Mouse (Mus musculus): ENCODE data around the gene Jup. TPM values are rescaled to one million over a fixed set of nuclear protein-coding genes. Genes with fewer than 3 reads are reported as not detected.
"Not testable (repeated sequence)": the region's sequence is repeated elsewhere in the genome, so short reads cannot be mapped to it uniquely, and the experiment has no call there.

The Jup gene
- total RNA-seq, 2 experiments from 2014 or later, result 34.1 to 35.6 TPM

DNA sequence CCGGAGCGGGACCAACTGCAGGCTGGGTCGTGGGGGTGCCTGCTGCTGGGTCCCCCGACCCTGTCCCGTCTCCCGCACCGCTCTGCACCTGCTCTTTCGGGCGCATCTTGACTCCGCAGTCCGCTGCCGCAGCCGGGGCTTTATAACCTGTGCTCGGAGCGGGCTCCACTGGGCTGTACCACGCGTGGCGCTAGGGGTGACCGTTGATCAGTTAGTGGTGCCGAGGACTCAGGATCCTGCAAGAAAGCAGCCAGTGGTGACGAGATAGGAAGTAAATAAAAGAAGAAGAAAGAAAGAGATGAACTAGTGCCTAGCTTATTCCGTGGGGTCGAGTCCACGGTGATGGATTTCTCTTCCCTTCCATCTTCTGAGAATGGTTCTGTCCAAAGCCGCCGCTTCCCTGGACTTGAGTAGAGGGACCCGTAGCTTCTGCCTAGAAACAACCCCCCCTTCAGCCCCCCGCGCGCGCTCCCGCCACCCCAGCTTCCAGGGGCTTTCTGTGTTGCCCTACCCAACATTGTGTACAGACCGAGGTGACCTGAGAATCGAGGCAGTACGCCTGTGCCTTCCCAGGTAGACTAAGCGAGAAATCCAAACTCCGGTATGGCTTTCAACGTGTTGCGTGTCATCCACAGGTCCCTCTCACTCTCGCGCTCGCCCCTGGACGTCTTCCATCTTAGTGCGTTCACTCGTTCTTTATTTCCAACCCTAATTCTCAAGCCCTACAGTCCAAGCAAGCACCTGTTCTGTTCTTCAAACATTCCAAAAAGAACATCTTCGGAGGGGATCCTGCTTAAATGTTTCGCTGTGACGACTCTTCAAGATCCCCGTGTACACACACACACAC lies 41.4 kb downstream of the Jup start, which contains the start of gene Hap1:
Hap1 (minus strand) TSS at position 157 of the 847 bp plus-strand sequence.
- DNase-seq (ENCODE audit: low spot score in 2 of 2), result peak; percentile 68 to 76
- TF ChIP-seq CTCF (conservative IDR thresholded peaks at IDR 0.05), result no peak; the same call in none of the 2 replicates
- H3K27ac ChIP-seq, result peak within 1 kb of the TSS; percentile 96
- H3K4me3 ChIP-seq, result peak within 1 kb of the TSS; percentile 98

DNA sequence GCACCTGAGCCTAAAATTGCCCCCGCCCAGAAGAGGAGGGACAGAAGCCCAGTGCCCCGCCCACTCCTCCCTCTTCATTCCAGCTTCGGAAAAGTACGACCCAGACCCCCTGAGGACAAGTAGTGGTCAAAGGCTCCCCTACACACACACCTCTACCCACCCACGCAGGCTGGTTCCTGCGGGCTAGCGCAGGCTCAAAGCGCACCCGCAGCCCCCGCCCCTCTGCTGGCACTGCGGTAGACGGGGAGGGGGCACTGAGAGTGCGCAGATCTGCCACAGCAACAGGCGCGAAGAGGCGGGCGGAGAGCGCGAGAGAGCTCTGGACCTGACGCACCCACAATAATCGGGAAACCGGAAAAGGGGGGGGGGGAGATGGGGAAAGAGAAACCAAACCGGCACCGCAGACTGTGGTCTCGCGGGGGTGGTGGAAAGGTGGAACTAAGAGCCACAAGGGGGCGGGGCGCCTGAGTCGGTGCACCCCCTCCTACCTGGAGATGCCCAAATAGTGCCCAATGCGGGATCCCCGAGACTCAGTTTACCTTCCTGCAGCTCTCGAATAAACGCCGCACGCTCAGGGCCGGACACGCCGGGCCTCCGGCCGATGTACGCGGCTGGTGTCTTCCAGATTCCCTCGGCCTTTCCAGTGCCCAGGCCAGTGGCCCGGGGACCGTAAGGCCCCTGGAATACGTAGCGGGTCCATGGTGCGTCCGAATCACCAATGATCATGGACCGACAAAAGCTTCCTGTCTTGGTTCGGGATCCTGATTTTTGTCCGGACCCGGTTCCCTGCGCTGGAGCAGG lies 42.2 kb downstream of the Jup start:
- H3K27ac ChIP-seq, result peak overlapping the region; percentile 96
- peak; percentile 43 to 44 for DNase-seq (ENCODE audit: low spot score in 2 of 2)

DNA sequence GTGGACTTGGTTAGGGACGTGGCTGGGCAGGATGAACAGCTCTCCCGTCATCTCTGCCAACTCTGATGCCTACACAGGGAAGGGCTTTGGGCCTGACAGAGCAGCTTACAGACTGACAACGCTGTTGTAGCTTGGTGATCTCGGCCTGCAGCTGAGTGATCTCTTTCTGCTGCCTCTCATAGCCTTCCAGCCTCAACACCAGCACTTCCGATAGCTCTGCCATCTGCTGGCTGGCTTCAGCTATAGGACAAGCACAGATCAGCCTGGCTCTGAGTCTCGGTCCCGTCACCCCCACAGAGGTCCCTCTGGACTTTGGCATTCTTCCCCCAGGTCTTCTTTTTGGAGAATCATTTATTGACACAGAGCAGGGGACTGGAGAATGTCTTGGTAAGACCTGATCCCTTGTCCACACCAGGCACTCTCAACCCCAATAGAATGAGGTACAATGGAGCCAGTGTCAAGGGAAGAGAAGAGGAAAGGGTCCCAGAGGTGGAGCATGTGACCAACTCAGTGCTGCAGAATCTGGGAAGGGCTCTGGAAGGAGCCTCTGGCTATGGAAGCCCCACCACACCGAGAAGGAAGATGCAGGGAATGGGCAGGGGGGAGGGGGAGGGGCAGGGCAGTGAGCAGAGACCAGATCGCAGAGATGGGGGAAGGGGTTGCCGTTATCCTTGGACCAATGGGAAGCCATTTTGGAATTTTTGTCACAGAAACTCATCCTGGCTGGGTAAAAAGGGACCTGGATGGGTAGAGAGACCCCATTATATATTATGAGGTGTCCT lies 45.3 kb downstream of the Jup start:
- TF ChIP-seq CTCF (conservative IDR thresholded peaks at IDR 0.05), result peak; percentile 74
- H3K27ac ChIP-seq, result peak overlapping the region; percentile 53; the same call in 1 of the 2 replicates

More for the DNA sequence above, 42.2 kb downstream of the Jup start:
- peak; percentile 29 for TF ChIP-seq CTCF (conservative IDR thresholded peaks at IDR 0.05)
- H3K4me3 ChIP-seq, result peak overlapping the region; percentile 98

DNA sequence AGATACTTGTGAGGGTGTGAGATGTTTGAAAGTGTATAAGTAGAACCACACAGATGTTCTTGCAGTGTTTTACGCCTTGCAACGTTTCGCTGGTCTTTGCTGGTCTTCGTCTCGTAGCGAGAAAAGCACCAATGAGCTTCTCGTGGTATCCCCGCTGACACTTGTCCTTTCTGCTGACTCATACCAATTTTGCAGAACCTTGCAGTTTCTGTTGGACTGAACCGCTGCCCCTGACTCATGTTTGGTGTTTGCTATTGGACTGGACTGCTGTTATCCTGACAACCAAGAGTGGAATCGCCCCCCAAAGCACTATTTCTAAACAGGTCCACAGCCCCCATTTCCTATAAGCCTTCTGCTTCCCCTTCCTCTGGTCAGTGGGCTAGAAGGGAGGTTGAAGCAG lies 53.3 kb downstream of the Jup start:
- no peak for DNase-seq (ENCODE audit: low spot score in 2 of 2)
- no peak for TF ChIP-seq CTCF (conservative IDR thresholded peaks at IDR 0.05)
- Histone ChIP-seq H3K27ac (no peak overlapping the region), H3K4me3 (no peak overlapping the region)

More for the DNA sequence above, 45.3 kb downstream of the Jup start:
- peak in 1 of 2 experiments; percentile 39 for DNase-seq (ENCODE audit: low spot score in 2 of 2)
- H3K4me3 ChIP-seq, result no peak overlapping the region

DNA sequence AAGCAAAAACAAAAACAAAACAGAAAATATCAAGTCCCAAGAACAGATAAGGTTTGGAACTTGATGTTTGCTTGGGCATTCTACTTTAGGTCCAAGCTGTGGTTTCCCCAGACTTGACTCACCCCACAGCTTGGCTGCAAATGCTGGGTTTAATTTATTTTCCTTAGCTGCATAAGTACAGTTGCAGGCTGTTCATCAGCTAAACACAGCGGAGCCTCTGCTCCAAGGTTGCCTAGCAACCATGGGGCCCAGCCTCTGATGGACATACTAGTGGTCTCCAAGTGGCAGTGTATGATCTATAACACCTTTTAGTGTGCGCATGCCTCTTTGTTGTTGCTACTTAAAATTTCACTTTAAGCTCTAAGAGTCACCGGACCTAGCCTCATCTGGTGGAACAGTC lies 61.8 kb downstream of the Jup start:
- peak overlapping the region; percentile 46; the same call in 1 of the 2 replicates for H3K27ac ChIP-seq
- no peak overlapping the region for H3K4me3 ChIP-seq
- DNase-seq (ENCODE audit: low spot score in 2 of 2), result no peak
- TF ChIP-seq CTCF (conservative IDR thresholded peaks at IDR 0.05), result no peak

DNA sequence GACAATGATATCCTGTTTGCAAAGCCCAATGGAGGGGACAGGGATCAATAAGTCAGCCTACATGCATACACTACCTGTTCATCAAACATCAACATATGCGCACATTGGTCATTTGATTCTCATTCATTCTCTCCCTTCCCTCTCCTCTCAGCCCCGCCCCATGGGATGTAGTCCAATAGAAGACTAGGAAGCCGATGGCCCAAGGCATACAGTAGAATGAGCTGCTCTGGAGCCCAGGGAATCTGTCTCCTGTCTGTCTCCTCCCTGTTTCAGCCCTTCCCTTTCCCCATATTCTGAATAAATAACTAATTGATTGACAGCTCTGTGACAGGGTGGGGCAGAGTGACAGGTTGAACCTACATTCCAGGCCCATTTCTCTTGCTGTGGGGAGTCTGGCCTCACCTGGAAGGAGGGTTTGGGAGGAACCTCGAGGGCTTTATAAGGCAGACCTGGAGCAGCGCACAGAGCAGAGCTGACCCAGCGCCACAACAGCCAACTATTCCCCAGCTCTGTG lies 63.6 kb downstream of the Jup start, which contains the start of gene Gast:
Gast (plus strand) TSS at position 464 of the 514 bp plus-strand sequence.
- H3K27ac ChIP-seq, result peak within 1 kb of the TSS; percentile 95
- no peak for DNase-seq (ENCODE audit: low spot score in 2 of 2)
- no peak within 1 kb of the TSS for H3K4me3 ChIP-seq
- TF ChIP-seq CTCF (conservative IDR thresholded peaks at IDR 0.05), result no peak

DNA sequence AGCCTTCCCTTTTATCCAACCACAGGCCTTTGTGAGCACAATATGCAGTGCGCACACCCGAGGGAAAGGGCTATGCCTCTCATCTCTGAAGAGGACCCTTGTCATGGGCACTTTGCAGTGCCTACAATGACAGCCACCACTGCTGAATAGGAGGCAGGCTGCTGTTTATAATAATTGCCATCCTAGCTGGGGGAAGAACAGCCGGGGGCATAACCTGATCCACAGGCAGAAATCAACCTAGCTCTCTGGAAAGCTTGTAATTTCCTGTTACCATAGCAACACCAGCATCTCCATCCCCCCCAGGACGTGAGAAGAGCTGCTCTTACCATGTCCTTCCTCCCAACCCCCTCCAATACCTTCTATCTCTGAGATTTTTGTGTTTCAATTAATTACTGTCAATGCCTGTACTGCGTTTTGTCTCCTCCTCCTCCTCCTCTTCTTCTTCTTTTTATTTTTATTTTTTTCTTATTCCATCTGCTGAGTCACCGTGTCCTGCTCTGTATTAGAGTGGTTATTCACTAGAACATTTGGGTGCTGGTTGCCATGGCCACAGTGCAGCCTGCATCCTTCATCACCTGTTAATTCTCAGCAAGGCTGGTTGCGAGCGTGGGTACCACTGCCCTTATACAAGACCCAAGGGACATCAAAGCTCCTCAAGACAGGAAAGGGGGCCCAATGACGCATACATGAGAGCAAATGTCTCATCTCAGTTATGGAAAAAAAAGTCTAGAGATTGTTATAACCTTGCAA lies 64.6 kb downstream of the Jup start:
- no peak for TF ChIP-seq CTCF (conservative IDR thresholded peaks at IDR 0.05)
- Histone ChIP-seq H3K27ac (peak overlapping the region; percentile 95), H3K4me3 (no peak overlapping the region)
- DNase-seq (ENCODE audit: low spot score in 2 of 2), result peak; percentile 53 to 78

DNA sequence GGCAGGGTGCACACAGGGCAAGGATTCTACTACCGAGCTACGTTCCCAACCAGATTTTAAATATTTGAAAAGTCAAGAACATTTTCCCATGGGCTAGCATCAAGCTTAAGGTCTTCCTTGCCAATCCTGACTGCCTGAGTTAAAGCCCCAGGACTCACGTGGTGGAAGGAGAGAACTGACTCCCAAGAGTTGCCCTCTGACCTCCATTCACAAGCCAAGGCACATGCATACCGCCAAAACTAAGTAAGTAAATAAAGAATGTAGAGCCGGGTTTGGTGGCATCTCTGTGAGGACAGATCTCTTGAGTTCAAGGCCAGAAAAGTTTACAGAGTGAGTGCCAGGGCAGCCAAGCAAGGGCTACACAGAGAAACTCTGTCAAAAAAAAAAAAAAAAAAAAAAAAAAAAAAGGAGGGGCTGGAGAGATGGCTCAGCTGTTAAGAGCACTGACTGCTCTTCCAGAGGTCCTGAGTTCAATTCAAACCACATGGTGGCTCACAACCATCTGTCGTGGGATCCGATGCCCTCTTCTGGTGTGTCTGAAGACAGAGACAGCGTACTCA lies 66.7 kb downstream of the Jup start:
- H3K4me3 ChIP-seq; DNase-seq (ENCODE audit: low spot score in 2 of 2): not testable (repeated sequence)
- H3K27ac ChIP-seq, result peak overlapping the region; percentile 79

DNA sequence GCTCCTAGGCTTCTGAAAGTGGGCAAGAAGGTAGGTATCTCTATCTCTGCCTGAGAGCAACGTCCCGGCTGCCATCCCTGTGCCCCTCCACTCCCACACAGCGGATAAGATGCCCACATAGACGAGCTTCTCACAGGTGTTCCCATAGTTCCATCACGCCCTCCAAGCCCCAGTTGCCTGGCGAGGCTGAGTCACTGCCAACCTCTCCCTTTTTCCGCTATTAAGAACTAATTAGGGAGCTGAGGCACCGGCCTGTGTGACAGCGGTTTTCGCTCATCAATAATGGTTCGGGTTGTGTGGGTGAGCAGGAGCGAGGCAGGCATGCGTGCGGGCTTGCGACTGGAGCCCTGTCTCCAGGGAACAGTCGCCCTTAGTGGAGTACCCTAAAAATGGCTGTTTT lies 67.3 kb downstream of the Jup start:
- H3K4me3 ChIP-seq, result no peak overlapping the region
- TF ChIP-seq CTCF (conservative IDR thresholded peaks at IDR 0.05), result no peak
- peak overlapping the region; percentile 79 for H3K27ac ChIP-seq
- no peak for DNase-seq (ENCODE audit: low spot score in 2 of 2)

DNA sequence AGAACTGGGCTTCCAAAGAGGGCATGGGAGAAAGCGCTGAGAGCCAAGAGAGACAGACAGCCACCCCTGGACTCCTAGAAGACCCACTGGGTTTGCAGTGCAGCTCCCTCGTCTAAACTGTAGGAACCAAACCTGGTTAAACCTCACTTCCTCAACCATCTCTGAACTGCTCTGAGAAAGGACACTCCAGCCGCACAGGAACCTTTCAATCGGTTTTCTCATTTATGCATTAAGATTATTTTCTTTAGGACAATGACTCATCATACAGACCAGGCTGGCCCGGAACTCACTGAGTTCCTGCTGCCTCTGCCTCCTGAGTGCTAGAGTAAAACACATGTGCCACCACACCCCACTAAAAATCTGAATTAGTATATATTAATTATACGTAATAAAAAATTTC lies 69.8 kb downstream of the Jup start:
- no peak for DNase-seq (ENCODE audit: low spot score in 2 of 2)
- TF ChIP-seq CTCF (conservative IDR thresholded peaks at IDR 0.05), result no peak
- H3K27ac ChIP-seq, result peak overlapping the region; percentile 69; the same call in 1 of the 2 replicates
- H3K4me3 ChIP-seq, result no peak overlapping the region

DNA sequence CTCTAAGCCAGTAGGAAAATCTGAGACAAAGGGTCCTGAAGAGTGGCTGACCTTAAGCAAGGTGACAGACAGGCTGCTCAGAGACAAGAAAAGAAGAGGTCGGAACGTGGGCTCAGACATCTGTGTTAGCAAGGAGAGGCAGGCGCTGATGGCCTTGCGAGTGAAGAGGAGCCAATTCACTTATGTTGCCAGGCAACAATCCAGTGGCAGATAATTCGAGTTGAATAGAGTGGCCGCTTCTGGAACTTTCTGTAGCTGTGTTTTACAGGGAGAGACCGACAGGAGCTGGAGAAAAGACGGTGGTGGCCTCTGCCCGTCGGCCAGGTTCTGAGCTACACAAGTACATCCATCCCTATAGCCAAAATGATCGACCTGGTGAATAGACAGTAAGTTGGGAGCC lies 70.2 kb downstream of the Jup start:
- Histone ChIP-seq H3K4me3 (no peak overlapping the region), H3K27ac (peak overlapping the region; percentile 69; the same call in 1 of the 2 replicates)
- TF ChIP-seq CTCF (conservative IDR thresholded peaks at IDR 0.05), result no peak
- no peak for DNase-seq (ENCODE audit: low spot score in 2 of 2)
